Mouse (Mus musculus): ENCODE measurements around the gene Zfp93.

- TF ChIP-seq CTCF (IDR thresholded peaks at IDR 0.05; ENCODE audit: insufficient read depth, low read depth, low read length), result no peak
- TF ChIP-seq POLR2A (IDR thresholded peaks at IDR 0.05; ENCODE audit: insufficient read depth, low read depth, low read length), result no peak
Measured at GRCm38 (mm10) chr7:24259306-24259999, 10.8 kb upstream of the Zfp93 start.
